8 mouse cellular contexts compared by ENCODE assay signal in the genomic region with DNA sequence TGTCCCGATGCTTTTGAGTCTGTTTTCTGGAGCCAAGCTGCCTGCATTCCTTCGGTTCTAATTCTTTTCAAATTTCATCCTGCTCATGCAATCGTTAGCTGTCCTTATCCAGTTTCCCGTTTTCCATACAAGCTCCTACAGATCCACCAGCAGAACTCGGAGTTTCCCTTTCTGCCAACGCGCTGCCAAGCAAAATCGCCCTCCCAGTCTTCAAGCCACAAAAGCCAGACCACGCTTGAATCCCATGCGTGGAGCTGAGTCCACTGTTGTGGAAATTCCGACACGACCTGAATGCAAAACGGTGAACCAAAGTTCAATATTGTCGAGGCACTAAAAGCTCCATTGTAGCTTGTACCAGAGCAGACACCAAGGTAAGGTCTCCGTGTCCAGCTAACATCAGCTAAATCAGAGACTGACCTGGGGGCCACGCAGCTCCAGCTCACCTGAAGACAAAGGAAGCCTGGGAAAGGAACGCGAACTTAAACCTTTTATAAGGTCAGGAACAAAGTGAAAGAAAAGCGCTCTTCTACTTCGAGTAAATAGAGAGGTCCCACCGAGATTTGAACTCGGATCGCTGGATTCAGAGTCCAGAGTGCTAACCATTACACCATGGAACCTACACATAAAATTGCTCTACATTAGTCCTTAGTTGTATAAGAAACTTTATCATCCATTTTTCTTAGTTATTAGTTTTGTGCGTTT. TPM values are rescaled to one million over a fixed set of nuclear protein-coding genes. Genes with fewer than 3 reads are reported as not detected.
DNase-seq lines count a peak whose midpoint lies in the region; ATAC-seq and TF ChIP-seq lines count a peak whose summit lies in the region.
"Had no signal": no experiment of that assay in that cellular context is flagged by ENCODE, and none has a peak within 500 bp of the region (broad histone marks: within the 10 kb centered on the region; RNA-seq: fewer than 3 reads in every experiment).

No protein-coding gene starts in this region.

- DNase-seq in spleen, postnatal 4 days (ENCODE audit: low spot score in 2 of 2) = peak; percentile 29 to 66
- DNase-seq in spleen, adult 12 weeks (ENCODE audit: low spot score) = no peak
- DNase-seq in brain, embryonic 14.5 days (ENCODE audit: low read depth) = peak; percentile 52
- DNase-seq: kidney, postnatal 10 days had no signal

- no peak for TF ChIP-seq CTCF in brain, embryonic 14.5 days (IDR thresholded peaks at IDR 0.05; ENCODE audit: borderline replicate concordance, extremely low read depth, insufficient read depth, insufficient read length)
- TF ChIP-seq CTCF in intestine, postnatal 0 days (IDR thresholded peaks at IDR 0.05; ENCODE audit: low read depth) = no peak

- no peaks in the 10 kb centered on the region for H3K9me3 ChIP-seq in intestine, postnatal 0 days (ENCODE audit: control insufficient read depth)
- H3K9me3 ChIP-seq in stomach, embryonic 16.5 days (replicated peaks; ENCODE audit: control insufficient read depth, low read length) = no peaks in the 10 kb centered on the region

- no peak overlapping the region for H3K27ac ChIP-seq in intestine, postnatal 0 days (ENCODE audit: low read depth, low read length)
- no peak overlapping the region for H3K27ac ChIP-seq in stomach, embryonic 16.5 days (ENCODE audit: low read length)

- no peak for TF ChIP-seq POLR2A in brain, embryonic 14.5 days (IDR thresholded peaks at IDR 0.05; ENCODE audit: borderline replicate concordance, extremely low read depth, insufficient read depth, insufficient read length, poor library complexity, severe bottlenecking)

- ATAC-seq in intestine, postnatal 0 days = no peak
- ATAC-seq in stomach, embryonic 16.5 days (ENCODE audit: insufficient read depth, low FRiP score) = 0 out of 2 replicates have a peak, but pooled peaks have one; percentile 44
- ATAC-seq in cerebellum, adult (ENCODE audit: insufficient number of reproducible peaks, low FRiP score, low TSS enrichment) = no peak
- ATAC-seq in granulocyte monocyte progenitor cell, adult 5-6 weeks (replicated peaks; ENCODE audit: poor library complexity, severe bottlenecking) = no peak; the same call in 1 of the 2 replicates

- H3K4me1 ChIP-seq in intestine, postnatal 0 days (replicated peaks; ENCODE audit: control insufficient read depth, insufficient read depth, low read length) = no peaks in the 10 kb centered on the region
- no peaks in the 10 kb centered on the region for H3K4me1 ChIP-seq in stomach, embryonic 16.5 days (ENCODE audit: control insufficient read depth, insufficient read depth, low read length)

- H3K27me3 ChIP-seq in intestine, postnatal 0 days (replicated peaks; ENCODE audit: control insufficient read depth, insufficient read depth, low read length) = peaks cover 62% of the 10 kb centered on the region
- H3K27me3 ChIP-seq in stomach, embryonic 16.5 days (ENCODE audit: control insufficient read depth, insufficient read depth, low read length) = peaks cover 58% of the 10 kb centered on the region

- 3% methylated on average over 24 of the region's 24 CpGs for WGBS in intestine, postnatal 0 days
- WGBS in stomach, embryonic 16.5 days = 3% methylated on average over 24 of the region's 24 CpGs

- no peaks in the 10 kb centered on the region for H3K36me3 ChIP-seq in intestine, postnatal 0 days (ENCODE audit: control insufficient read depth, insufficient read depth)
- no peaks in the 10 kb centered on the region for H3K36me3 ChIP-seq in stomach, embryonic 16.5 days (ENCODE audit: control insufficient read depth, insufficient read depth, low read length)

- peak overlapping the region; percentile 37; the same call in 1 of the 2 replicates for H3K4me2 ChIP-seq in intestine, postnatal 0 days (replicated peaks; ENCODE audit: low read depth)
- H3K4me2 ChIP-seq in stomach, embryonic 16.5 days (ENCODE audit: low read depth, low read length) = peak overlapping the region; percentile 31

- no peak overlapping the region for H3K9ac ChIP-seq in intestine, postnatal 0 days (ENCODE audit: low read depth, low read length)
- H3K9ac ChIP-seq in stomach, embryonic 16.5 days (ENCODE audit: low read length) = no peak overlapping the region

- H3K4me3 ChIP-seq in intestine, postnatal 0 days (ENCODE audit: low read depth, low read length) = 0 out of 2 replicates have a peak overlapping the region, but pooled peaks have one; percentile 2
- H3K4me3 ChIP-seq in stomach, embryonic 16.5 days (replicated peaks; ENCODE audit: low read length) = peak overlapping the region; percentile 16; the same call in 1 of the 2 replicates

RNA-seq across cellular contexts. Expression of gene Fcgr1, which starts 47.0 kb away (rescaled TPM):
- polyA plus RNA-seq in brain, embryonic 14.5 days (2012; rRNA removed) = 1.4 and 1.8 TPM in 2 replicates
- 2.7 TPM in 2 replicates for polyA plus RNA-seq in intestine, postnatal 0 days (2015; fragmentation: Nextera tagmentation; extraction: Ambion mirVana)
- polyA plus RNA-seq in stomach, embryonic 16.5 days (2015; fragmentation: Nextera tagmentation; extraction: Ambion mirVana) = 3.0 and 3.4 TPM in 2 replicates
- not detected in 2 replicates for total RNA-seq in granulocyte monocyte progenitor cell, adult 5-6 weeks (2014; fragmentation: Nextera tagmentation)
- 0.04 and 4.6 TPM in 2 replicates for total RNA-seq in granulocyte monocyte progenitor cell, adult 5-6 weeks (2017)
